Mouse (Mus musculus): ENCODE results near the gene Otud5.

DNA sequence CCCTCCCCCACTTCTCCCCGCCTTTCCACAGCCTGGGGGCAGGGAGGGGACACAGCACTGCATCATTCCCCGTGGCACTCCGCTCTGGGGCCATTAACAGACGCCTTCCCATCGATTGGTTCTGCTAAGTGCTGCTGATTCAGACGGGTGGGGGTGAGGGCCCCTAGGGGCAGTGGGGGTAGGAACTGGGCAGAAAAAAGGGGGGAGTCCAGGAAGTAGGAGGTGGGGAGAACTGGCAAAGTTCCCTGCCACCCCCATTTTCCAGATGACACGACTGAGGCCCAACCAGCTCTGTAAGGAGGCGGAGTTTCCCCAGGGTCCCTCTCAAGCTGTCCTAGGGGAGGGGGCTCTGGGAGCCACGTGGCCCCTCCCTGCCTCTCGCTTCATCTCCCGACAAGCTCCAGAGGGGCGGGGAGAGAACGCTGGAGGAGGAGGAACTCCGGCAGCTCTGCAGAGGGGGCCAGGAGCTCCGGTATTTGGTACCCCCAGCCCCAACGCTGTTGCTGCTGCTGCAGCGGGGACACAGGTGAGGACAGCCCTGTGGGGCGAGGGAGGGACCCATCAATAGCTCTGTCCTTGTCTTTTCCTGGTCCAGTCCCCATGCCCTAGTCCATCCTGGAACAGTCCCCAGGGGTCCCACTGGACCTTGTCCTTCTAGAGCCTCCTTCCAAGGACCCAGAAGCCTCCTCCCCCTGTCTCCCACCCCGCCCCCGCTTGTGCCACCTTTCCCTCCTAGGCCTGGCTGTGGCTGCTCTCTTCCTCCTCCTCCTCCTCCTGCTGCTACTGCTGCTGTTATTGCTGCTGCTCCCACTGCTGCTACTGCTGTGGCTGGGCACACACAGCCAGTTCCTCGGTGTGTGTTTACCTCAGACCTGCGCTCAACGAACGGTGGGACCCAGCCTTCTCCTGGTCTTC lies 19.0 kb upstream of the Otud5 start, which contains the start of gene Kcnd1:
- TF ChIP-seq E2F4 (IDR thresholded peaks at IDR 0.05; ENCODE audit: insufficient read depth) (no peak), USF1 (IDR thresholded peaks at IDR 0.05; ENCODE audit: low read depth) (no peak), POLR2A (IDR thresholded peaks at IDR 0.05; ENCODE audit: insufficient read length, low read depth) (no peak), MYOG (IDR thresholded peaks at IDR 0.05; ENCODE audit: control insufficient read depth in 1 of 3, insufficient read depth in 1 of 3, insufficient read length in 2 of 3, low read depth in 2 of 3) (no peak)
